Mouse (Mus musculus) thymus, postnatal 0 days (tissue): Measurements from ENCODE around the gene Dedd. TPM values are rescaled to one million over a fixed set of nuclear protein-coding genes. Genes with fewer than 3 reads are reported as not detected.
A peak's percentile ranks its signal among the peaks of the same experiment; 100 is the strongest.
"Not testable (repeated sequence)": the region's sequence is repeated elsewhere in the genome, so short reads cannot be mapped to it uniquely, and the experiment has no call there.

ENCODE experiments used
- DNase-seq: peaks from one replicate; pipeline ENCODE4 v3.0.0-alpha.2; 2015; ENCODE audit warnings: low spot score
- polyA plus RNA-seq: library from polyadenylated mRNA; unstranded; fragments of >200 nt; fragmentation: Nextera tagmentation; extraction: Ambion mirVana; gene quantifications from 2 replicates; pipeline ENCODE4 v1.2.1, GENCODE M21; 2015

Gene Dedd
- polyA plus RNA-seq: 44.2 and 47.8 TPM in 2 replicates

- peak; percentile 94 for DNase-seq
Measured at GRCm38 (mm10) chr1:171328839-171329432, at the start of gene Dedd. TSS of gene Dedd (plus strand) at chr1:171329145.

GRCm38 (mm10) chr1:171279721-171280120 is 49.2 kb upstream of the Dedd start:
- DNase-seq: no peak

GRCm38 (mm10) chr1:171280250-171280915 is 48.6 kb upstream of the Dedd start:
- no peak for DNase-seq

DNA sequence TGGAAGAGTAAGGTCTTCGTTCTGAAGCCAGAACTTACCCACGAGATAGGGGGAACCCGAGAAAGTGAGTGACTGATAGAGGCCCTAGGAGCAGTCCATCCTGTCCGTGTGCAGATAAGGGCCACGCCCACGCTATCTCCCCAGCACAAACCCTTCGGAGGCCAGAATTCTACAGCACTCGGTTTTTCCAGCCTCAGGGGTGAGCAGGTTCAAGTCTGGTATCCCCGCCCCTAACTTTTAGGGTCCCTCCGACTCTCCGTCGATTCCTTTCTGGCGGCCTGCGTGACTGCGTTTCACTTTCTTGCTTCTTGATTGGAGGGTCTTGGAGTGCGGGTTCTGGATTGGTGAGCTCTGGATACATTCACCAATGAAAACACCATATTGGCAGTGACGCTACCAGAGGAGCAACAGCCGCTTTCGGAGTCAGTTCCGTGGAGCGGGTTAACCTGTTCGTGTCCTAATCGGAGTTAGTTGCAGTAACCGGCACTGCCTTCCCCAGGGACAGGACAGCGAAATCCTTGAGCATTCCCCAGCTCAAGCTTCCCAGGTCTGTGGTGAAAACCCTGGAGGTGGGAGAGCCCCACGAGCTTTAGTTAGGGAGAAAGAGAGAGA is 47.9 kb upstream of the Dedd start, which contains the start of gene Ppox:
TSS of gene Ppox (minus strand) at position 271 of the 612 bp plus-strand sequence.
- DNase-seq: peak; percentile 97

DNA sequence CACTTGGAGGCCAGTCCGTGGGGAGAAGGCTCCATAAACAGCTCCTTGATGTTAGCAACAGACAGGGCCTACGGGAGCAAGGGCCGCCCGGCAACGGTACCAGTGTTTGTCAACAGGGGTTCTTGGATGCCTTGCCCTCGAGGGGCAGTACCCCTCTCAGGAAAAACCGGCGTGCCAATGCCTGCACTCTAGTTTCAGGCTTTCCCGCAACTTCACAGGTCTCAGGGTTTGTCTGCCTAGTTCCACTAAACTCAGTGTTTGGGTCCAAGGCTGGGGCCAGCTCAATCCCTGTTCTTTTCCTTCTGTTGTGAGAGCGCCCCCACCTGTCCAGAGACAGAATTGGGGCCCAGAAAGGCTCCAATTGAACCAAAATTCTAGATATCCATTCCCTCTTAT is 47.4 kb upstream of the Dedd start:
- peak; percentile 81 for DNase-seq

DNA sequence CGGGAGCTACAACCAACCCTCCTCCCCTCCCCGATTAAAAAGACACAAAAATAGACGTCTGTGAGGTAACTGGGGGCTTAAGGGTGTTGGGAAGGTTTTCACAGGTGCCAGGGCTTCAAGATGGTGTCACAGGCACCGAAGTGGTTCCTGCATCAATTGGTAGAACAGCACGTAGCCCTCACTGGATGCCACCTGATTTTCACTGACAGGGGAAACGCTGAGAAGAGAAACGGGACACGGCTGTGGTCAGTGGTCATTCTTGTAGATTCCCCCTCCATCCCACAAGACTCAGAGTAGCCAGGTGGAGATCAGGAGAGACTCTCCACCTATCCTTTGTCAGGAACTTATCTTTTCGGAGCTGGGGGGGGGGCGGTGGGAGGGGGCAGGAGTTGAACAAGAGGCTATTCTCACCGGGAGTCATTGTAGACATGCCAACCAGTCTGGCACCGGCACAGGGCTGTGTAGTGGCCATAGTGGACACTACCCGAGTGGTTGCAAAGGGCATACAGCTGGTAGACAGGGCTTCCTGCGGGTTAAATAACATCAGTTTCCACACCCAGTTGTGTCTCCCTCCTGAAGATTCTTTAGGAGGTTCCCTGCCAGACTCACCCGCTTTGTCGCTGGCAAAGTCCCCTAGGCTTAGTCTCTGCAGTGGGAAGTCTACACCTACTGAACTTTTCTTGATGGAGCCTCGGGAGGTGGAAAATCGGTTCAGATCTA is 46.7 kb upstream of the Dedd start:
- no peak for DNase-seq

- no peak for DNase-seq
Measured at GRCm38 (mm10) chr1:171283188-171284160, 45.5 kb upstream of the Dedd start.

- DNase-seq: no peak
Measured at GRCm38 (mm10) chr1:171284491-171284890, 44.5 kb upstream of the Dedd start.

- no peak for DNase-seq
Measured at GRCm38 (mm10) chr1:171285096-171285892, 43.7 kb upstream of the Dedd start.

DNA sequence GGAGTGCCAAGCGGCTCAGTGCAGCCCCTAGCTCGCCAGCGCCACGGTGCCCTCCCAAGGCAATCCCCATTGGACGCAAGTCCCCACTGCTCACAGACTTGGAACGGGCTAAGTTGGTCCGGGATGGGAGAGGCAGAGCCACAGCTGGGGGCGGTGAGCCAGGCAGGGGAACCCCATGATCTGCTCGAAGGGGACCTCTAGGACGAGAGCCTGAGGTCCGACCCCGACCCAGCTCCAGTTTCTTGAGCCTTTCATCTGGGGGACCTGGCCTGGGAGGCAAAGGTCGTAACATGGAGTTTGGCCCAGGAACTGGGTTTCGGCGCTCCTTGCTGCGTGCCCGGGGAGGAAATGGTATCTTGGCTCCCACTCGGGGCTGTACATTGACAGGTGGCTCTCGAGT is 42.4 kb upstream of the Dedd start:
- no peak for DNase-seq

- DNase-seq: peak; percentile 93
Measured at GRCm38 (mm10) chr1:171287136-171288081, 41.5 kb upstream of the Dedd start, which contains the start of gene Usp21. TSS of gene Usp21 (minus strand) at chr1:171287991.

DNA sequence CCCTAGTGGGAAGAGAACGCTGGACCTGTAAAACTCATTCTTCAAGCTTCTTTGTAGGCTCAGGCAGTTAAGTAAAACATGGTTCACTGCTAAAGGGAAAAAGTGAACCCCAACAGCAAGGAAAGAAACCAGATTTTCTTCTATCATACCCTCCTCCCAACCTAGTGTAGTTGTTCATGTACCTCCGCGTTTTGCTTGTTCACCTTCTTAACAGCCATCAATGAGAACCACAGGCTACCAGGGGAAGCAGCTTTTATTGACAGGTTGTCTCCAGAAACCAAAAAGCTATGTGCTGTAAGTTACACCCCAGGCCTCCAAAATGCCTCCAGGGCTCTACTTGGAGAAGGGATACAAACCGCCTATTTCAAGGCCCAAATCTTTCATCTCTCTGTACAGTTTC is 40.6 kb upstream of the Dedd start:
- no peak for DNase-seq

- no peak for DNase-seq
Measured at GRCm38 (mm10) chr1:171293351-171293750, 35.6 kb upstream of the Dedd start.

GRCm38 (mm10) chr1:171293906-171294297 is 35.0 kb upstream of the Dedd start:
- peak; percentile 16 for DNase-seq

- DNase-seq: peak; percentile 88
Measured at GRCm38 (mm10) chr1:171294298-171295062, 34.5 kb upstream of the Dedd start, which contains the start of gene Ufc1. TSS of gene Ufc1 (minus strand) at chr1:171295024.

- DNase-seq: no peak
Measured at GRCm38 (mm10) chr1:171295063-171295402, 33.9 kb upstream of the Dedd start.

GRCm38 (mm10) chr1:171298226-171298625 is 30.7 kb upstream of the Dedd start:
- DNase-seq: no peak

DNA sequence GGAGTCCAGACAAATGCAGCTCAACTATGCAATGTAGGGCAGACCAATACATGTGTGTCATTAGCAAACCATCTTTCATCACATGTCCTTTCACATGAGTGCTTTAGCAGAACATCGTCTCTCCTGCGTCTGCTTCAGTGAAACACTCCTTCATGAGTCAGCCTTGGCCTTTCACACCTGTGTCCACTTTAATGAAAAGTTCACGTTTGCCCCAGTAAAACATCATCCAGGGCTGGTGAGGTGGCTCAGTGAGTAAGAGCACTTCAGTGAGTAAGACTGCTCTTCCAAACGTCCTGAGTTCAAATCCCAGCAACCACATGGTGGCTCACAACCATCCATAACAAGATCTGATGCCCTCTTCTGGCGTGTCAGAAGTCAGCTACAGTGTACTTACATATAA is 22.8 kb upstream of the Dedd start:
- DNase-seq: not testable (repeated sequence)
